Mouse (Mus musculus) right cerebral cortex, adult 18-20 months (tissue): ENCODE measurements at regions not wholly inside any gene's neighbourhood (a gene's known extent, or its start where the extent isn't known, plus 50 kb on each side); places are given as distances from the start of the nearest gene placed in this dataset.

Source experiments
- DNase-seq: peaks from one replicate; pipeline ENCODE4 v3.0.0; 2022; ENCODE audit warnings: mixed read lengths

- no peak for DNase-seq
Observed at GRCm38 (mm10) chr1:122607309-122607708, 1039.5 kb upstream of the Ddx18 start.

GRCm38 (mm10) chr1:122575954-122576353, 1008.2 kb upstream of the Ddx18 start:
- DNase-seq, result no peak

- DNase-seq, result no peak
Observed at GRCm38 (mm10) chr1:122551596-122551995, 983.8 kb upstream of the Ddx18 start.

- DNase-seq, result no peak
Observed at GRCm38 (mm10) chr1:122509580-122509979, 941.8 kb upstream of the Ddx18 start.

GRCm38 (mm10) chr1:122501707-122502106, 933.9 kb upstream of the Ddx18 start:
- DNase-seq, result no peak

- DNase-seq, result no peak
Observed at GRCm38 (mm10) chr1:122478003-122478402, 910.2 kb upstream of the Ddx18 start.

- DNase-seq, result no peak
Observed at GRCm38 (mm10) chr1:122463931-122464330, 896.1 kb upstream of the Ddx18 start.

- no peak for DNase-seq
Observed at GRCm38 (mm10) chr1:122459056-122459455, 891.3 kb upstream of the Ddx18 start.

- DNase-seq, result no peak
Observed at GRCm38 (mm10) chr1:122454881-122455280, 887.1 kb upstream of the Ddx18 start.

GRCm38 (mm10) chr1:122453617-122454016, 885.8 kb upstream of the Ddx18 start:
- no peak for DNase-seq

GRCm38 (mm10) chr1:122439358-122439757, 871.6 kb upstream of the Ddx18 start:
- no peak for DNase-seq

- no peak for DNase-seq
Observed at GRCm38 (mm10) chr1:122423503-122423902, 855.7 kb upstream of the Ddx18 start.

GRCm38 (mm10) chr1:122396342-122396741, 828.6 kb upstream of the Ddx18 start:
- peak; percentile 63 for DNase-seq

- DNase-seq, result peak; percentile 33
Observed at GRCm38 (mm10) chr1:122393660-122394355, 826.0 kb upstream of the Ddx18 start.

GRCm38 (mm10) chr1:122357015-122357414, 789.2 kb upstream of the Ddx18 start:
- peak; percentile 97 for DNase-seq

GRCm38 (mm10) chr1:122351530-122351929, 783.7 kb upstream of the Ddx18 start:
- DNase-seq, result no peak

- no peak for DNase-seq
Observed at GRCm38 (mm10) chr1:122333267-122333666, 765.5 kb upstream of the Ddx18 start.

GRCm38 (mm10) chr1:122328276-122328675, 760.5 kb upstream of the Ddx18 start:
- no peak for DNase-seq
